Mouse (Mus musculus) limb, embryonic 14.5 days (tissue): ENCODE measurements around the gene Vps53. TPM values are rescaled to one million over a fixed set of nuclear protein-coding genes. Genes with fewer than 3 reads are reported as not detected.

Experiments used
- ATAC-seq: fragments of 200-750 bp; cut with Nextera tagmentation; 2 replicates; pipeline ENCODE4 v1.8.0; 2017; ENCODE audit warnings: low read depth, moderate number of reproducible peaks, moderate TSS enrichment; ENCODE audit not compliant: low FRiP score
- DNase-seq: peaks from one replicate; pipeline ENCODE4 v3.0.0-alpha.2; 2015; ENCODE audit warnings: low spot score
- H3K27ac ChIP-seq: fragments of 300-500 bp; sonication (generic); replicated peaks from 2 replicates; pipeline ENCODE4 v1.5.1; 2014; ENCODE audit warnings: low read depth, mild to moderate bottlenecking, low read length, moderate library complexity, mixed read lengths
- H3K27me3 ChIP-seq: fragments of 300-500 bp; sonication (generic); 2 replicates; pipeline ENCODE4 v1.6.1; 2014; ENCODE audit warnings: low read length, mixed read lengths; ENCODE audit not compliant: control insufficient read depth, insufficient read depth
- H3K36me3 ChIP-seq: fragments of 300-500 bp; sonication (generic); 2 replicates; pipeline ENCODE4 v1.6.1; 2014; ENCODE audit warnings: mild to moderate bottlenecking, low read length, moderate library complexity, mixed read lengths; ENCODE audit not compliant: control insufficient read depth, insufficient read depth
- H3K4me1 ChIP-seq: fragments of 300-500 bp; sonication (generic); 2 replicates; pipeline ENCODE4 v1.6.1; 2014; ENCODE audit warnings: antibody characterized with exemption, low read length, mixed read lengths; ENCODE audit not compliant: control insufficient read depth, insufficient read depth
- H3K4me2 ChIP-seq: fragments of 300-500 bp; sonication (generic); replicated peaks from 2 replicates; pipeline ENCODE4 v1.6.1; 2014; ENCODE audit warnings: low read depth, mild to moderate bottlenecking, low read length, moderate library complexity; ENCODE audit not compliant: severe bottlenecking
- H3K4me3 ChIP-seq: fragments of 300-500 bp; sonication (generic); replicated peaks from 2 replicates; pipeline ENCODE4 v1.5.1; 2014; ENCODE audit warnings: low read length
- H3K9ac ChIP-seq: fragments of 300-500 bp; sonication (generic); 2 replicates; pipeline ENCODE4 v1.6.1; 2014; ENCODE audit warnings: mild to moderate bottlenecking, low read depth, low read length, moderate library complexity; ENCODE audit not compliant: severe bottlenecking
- H3K9me3 ChIP-seq: fragments of 300-500 bp; sonication (generic); 2 replicates; pipeline ENCODE4 v1.6.1; 2016; ENCODE audit warnings: low read length; ENCODE audit not compliant: control insufficient read depth
- POLR2A ChIP-seq: fragments of 200-500 bp; IDR thresholded peaks from 2 replicates; pipeline ENCODE4 v1.8.0; 2012; ENCODE audit warnings: inconsistent platforms, mild to moderate bottlenecking, moderate library complexity, borderline replicate concordance; ENCODE audit not compliant: insufficient read depth, insufficient read length; ENCODE audit errors: extremely low read depth
- WGBS: fragments of 180-500 bp; shearing (Covaris S2); extraction: QIAGEN DNeasy Blood & Tissue Kit; methylation state at CpG from one replicate; pipeline ENCODE4 v1.1.7; 2014; 5-methylcytosine and 5-hydroxymethylcytosine counted together
- polyA plus RNA-seq, 2 experiments: library from polyadenylated mRNA; depleted of rRNA in 1 of 2; stranded (reverse) in 1 of 2; unstranded in 1 of 2; fragments of >200 nt; fragmentation: Nextera tagmentation in 1 of 2; extraction: Ambion mirVana in 1 of 2; gene quantifications; 2 replicates each; pipeline versions ENCODE4 v1.2.1 to v1.2.3; 2012 to 2014

Gene Vps53
- polyA plus RNA-seq, 2 experiments: 29.6 to 37.3 TPM

GRCm38 (mm10) chr11:76206793-76207192, 27.3 kb upstream of the Vps53 start:
- H3K36me3 ChIP-seq: peaks cover 62% of the 10 kb centered on the region
- no peak overlapping the region for H3K27ac ChIP-seq
- peaks cover 6% of the 10 kb centered on the region; the same call in 1 of the 2 replicates for H3K4me1 ChIP-seq
- H3K4me2 ChIP-seq: no peak overlapping the region
- H3K4me3 ChIP-seq: no peak overlapping the region
- DNase-seq (no peak), ATAC-seq (no peak)
- H3K9me3 ChIP-seq: no peaks in the 10 kb centered on the region
- WGBS: 92% methylated on average over 5 of the region's 5 CpGs
- no peaks in the 10 kb centered on the region for H3K27me3 ChIP-seq
- no peak overlapping the region for H3K9ac ChIP-seq
- TF ChIP-seq POLR2A: no peak

GRCm38 (mm10) chr11:76201761-76202674, 22.6 kb upstream of the Vps53 start:
- peaks cover 8% of the 10 kb centered on the region; the same call in 1 of the 2 replicates for H3K4me1 ChIP-seq
- ATAC-seq (peak; percentile 96), DNase-seq (peak; percentile 83)
- peak overlapping the region; percentile 94 for H3K4me3 ChIP-seq
- peaks cover 26% of the 10 kb centered on the region for H3K36me3 ChIP-seq
- H3K9me3 ChIP-seq: no peaks in the 10 kb centered on the region
- H3K9ac ChIP-seq: peak overlapping the region; percentile 78
- no peaks in the 10 kb centered on the region for H3K27me3 ChIP-seq
- H3K4me2 ChIP-seq: peak overlapping the region; percentile 81
- peak overlapping the region; percentile 59; the same call in 1 of the 2 replicates for H3K27ac ChIP-seq
- under 1% methylated on average over 46 of the region's 90 CpGs for WGBS
- peak; percentile 63; the same call in 1 of the 2 replicates for TF ChIP-seq POLR2A

- DNase-seq: no peak
- H3K36me3 ChIP-seq: no peaks in the 10 kb centered on the region
- H3K27ac ChIP-seq: no peak overlapping the region
- no peak for TF ChIP-seq POLR2A
- no peaks in the 10 kb centered on the region for H3K27me3 ChIP-seq
- 0 out of 2 replicates have a peak, but pooled peaks cover 3% of the 10 kb centered on the region for H3K4me1 ChIP-seq
- 64% methylated on average over 8 of the region's 8 CpGs for WGBS
- H3K4me2 ChIP-seq: no peak overlapping the region
- H3K9me3 ChIP-seq: no peaks in the 10 kb centered on the region
- ATAC-seq: no peak
- no peak overlapping the region for H3K9ac ChIP-seq
- H3K4me3 ChIP-seq: no peak overlapping the region
These were observed 17.6 kb upstream of the Vps53 start for GRCm38 (mm10) chr11:76196977-76197469.

- Histone ChIP-seq H3K27ac (no peak overlapping the region), H3K9ac (no peak overlapping the region), H3K9me3 (no peaks in the 10 kb centered on the region), H3K4me3 (no peak overlapping the region), H3K27me3 (no peaks in the 10 kb centered on the region), H3K4me1 (0 out of 2 replicates have a peak, but pooled peaks cover 3% of the 10 kb centered on the region), H3K4me2 (no peak overlapping the region), H3K36me3 (no peaks in the 10 kb centered on the region)
- ATAC-seq: no peak
- TF ChIP-seq POLR2A: no peak
- WGBS: 56% methylated on average over 8 of the region's 8 CpGs
- no peak for DNase-seq
These were observed 17.0 kb upstream of the Vps53 start for GRCm38 (mm10) chr11:76196275-76196976.

- Histone ChIP-seq H3K9ac (no peak overlapping the region), H3K36me3 (no peaks in the 10 kb centered on the region), H3K4me1 (no peaks in the 10 kb centered on the region), H3K27ac (no peak overlapping the region), H3K4me2 (no peak overlapping the region), H3K9me3 (no peaks in the 10 kb centered on the region), H3K27me3 (no peaks in the 10 kb centered on the region), H3K4me3 (no peak overlapping the region)
- ATAC-seq (no peak), DNase-seq (no peak)
- 86% methylated on average over 6 of the region's 6 CpGs for WGBS
- TF ChIP-seq POLR2A: no peak
These were observed 7.5 kb upstream of the Vps53 start for GRCm38 (mm10) chr11:76186908-76187307.
